Mouse (Mus musculus) adrenal gland, adult 18-20 months (tissue): ENCODE data around the gene Mrps10. TPM values are rescaled to one million over a fixed set of nuclear protein-coding genes. Genes with fewer than 3 reads are reported as not detected.
A peak's percentile ranks its signal among the peaks of the same experiment; 100 is the strongest.
"Not testable (repeated sequence)": the region's sequence is repeated elsewhere in the genome, so short reads cannot be mapped to it uniquely, and the experiment has no call there.

Experiments used
- DNase-seq, 2 experiments: peaks; one replicate each; pipeline ENCODE4 v3.0.0; 2021 to 2022; ENCODE audit warnings: low spot score in 2 of 2
- total RNA-seq, 2 experiments: library from RNA; stranded (reverse); gene quantifications; 1 replicate in 1 of 2; 2 replicates in 1 of 2; pipeline ENCODE4 v1.2.3; 2021

Mrps10 gene
- total RNA-seq, 2 experiments from 2014 or later = 37.1 to 56.2 TPM

DNA sequence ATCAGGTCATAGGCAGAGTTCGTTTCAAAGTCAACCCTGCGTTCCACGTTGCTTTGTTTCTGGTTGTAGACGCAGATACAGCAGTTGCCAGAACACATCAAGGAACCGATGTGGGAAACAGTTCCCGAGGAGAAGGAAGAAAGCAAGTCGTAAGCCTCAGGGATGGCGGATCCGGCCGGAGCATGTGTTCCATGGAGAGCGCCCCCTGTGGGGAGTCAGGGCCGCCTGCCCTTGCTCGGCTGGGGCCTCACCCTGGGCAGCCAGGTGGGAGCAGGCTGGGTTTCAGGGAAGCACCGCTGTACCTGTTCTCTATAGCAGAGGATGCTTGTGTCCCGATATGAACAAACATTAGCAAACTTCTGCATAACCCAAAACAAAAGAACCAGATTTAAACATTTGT, 9.4 kb downstream of the Mrps10 start:
- no peak for DNase-seq

DNA sequence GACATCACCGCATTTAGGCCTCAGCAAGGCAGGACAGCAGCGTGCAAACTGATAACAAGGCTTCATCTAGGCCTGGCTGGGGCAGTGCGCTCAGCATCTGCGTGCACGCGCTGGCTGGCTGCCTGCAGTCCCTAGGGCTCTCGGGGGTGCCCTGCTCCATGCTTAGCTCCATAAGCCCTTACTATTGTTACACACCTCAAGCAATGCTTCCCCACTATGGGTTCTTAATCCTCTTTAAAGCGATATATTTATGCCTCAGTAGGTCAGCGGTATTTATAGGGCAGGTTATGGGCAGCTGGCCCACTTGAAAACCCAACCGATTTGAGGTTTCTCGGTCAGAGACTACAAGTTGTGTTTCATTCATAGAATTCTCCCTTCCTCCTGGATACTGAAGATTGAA, 13.2 kb downstream of the Mrps10 start:
- DNase-seq = no peak

DNA sequence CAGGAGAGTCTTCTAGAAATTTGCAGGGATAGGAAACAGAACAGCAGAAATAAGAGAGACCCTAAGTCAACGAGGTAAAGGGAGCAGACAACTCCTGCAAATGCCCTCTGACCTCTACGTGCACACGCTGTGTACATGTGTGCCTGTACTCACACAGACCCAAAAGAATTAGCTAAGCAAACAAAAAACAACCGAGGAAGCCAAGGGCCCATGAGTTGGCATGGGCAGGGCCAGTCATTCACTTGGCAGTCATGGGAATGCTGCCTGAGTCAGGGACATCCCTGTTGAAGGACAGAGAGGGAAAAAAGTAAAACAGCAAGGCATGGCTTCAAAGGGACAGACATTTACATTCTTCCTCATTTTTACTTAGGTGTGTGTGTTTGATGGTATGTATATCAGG, 14.6 kb downstream of the Mrps10 start:
- DNase-seq = no peak

DNA sequence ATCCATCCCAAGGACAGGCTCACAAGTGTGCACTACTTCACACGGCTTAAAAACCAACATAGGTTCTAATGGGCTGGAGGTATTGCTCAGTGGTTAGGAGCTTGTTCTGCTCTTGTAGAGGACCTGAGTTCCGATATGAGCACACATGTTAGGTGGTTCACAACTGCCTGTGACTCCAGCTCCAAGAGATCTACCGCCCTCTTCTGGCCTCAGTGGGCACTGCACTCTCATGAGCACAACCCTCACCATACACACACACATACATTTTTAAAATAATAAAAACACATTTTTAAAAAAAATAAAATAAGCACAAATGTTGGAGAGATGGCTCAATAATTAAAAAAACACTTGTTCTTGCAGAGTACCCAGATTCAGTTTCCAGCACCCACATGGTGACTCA, 15.4 kb downstream of the Mrps10 start:
- no peak for DNase-seq

DNA sequence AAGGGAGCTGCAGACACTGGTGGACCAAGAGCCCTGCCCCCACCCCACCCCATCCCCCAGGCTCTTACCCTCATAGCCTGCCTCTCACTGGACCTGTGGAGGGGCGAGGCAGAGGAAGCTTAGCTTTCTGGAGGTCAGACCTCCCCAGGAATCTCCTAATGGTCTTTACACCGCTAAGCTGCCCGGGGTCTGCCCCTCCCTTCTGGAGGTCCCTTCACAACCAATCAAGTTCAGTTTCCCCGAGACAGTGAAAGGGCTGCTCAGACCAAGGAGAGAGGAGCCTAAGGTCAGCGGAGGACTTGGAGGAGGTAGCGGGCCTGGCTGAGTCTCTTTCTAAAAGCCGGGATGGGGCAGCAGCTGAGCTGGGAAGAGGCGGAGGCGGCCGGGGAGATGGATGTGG, 16.5 kb downstream of the Mrps10 start, which contains the start of gene Guca1b:
Gene Guca1b, plus strand, starts transcription at position 249 of the 400 bp plus-strand sequence.
- DNase-seq = no peak

DNA sequence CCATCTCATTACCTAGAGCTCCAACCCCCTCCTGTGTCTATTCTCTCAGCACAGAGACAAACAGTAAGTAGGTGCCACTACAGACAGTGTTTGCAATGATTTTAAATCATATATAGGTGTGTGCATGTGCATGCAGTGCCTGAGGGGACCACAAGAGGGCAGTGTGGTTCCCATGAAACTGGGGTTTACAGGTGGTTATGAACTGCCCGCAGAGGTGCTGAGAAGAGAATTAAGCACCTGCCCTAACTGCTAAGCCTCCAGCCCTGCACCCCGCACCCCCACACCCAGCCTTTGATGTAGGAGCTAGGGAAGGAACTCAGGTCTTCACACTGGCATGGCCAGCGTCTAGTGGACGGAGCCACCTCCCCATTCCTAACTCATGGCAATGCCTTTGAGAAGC, 18.0 kb downstream of the Mrps10 start:
- DNase-seq = peak in 1 of 2 experiments; percentile 49

DNA sequence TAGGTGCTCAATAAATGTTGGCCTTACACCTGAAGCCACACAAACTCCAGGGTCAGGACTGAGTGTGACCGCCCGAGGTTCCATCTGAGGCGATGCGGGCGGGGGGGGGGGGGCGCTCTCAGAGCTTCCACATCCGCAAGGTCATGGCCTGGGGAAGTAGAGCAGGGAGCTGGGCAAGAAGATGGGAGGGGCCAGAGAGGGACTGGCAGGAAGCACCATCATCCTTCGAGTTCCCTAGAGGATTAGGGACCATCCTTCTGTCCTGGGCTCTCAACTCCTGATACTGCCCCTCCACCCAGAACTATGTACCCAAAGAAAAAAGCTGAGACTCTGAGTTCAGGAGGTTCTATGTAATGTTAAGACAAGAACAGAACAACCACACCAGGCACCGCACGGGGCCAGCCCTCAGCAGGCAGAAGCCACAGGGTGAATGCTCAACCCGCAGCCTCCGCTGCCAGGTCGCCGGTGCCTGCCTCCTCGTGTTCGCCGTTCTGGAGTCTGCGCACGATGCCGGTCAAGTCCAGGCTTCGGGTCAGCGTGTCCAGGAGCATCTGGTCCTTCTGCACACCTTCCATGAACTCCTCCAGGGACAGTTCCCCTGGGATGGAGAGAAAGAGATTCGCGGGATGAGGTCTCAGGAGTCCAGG, 25.7 kb downstream of the Mrps10 start:
- DNase-seq = peak in 1 of 2 experiments; percentile 35

DNA sequence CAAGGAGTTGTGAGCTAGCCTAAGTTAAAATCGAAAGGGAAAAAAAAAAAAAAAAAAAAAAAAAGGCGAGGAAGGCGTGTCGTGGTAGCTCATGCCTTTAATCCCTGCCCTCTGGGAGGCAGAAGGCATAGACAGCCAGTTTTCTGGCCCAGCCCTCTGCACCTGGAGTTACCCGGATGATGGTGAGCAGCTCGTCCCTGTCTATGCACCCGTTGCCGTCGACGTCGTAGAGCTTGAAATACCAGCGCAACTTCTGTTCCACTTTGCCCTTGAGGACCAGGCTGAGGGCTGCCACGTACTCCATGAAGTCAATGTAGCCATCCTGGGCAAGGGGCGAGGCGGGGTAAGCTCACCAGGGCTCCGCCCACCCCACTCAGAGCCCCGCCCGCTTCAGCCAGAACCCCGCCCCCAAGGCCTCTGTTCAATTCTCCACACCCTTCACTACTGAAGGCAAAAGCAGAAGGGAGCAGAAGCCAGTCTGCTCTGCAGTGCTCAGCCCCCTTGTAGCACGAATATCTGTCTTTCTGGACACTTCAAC, 26.8 kb downstream of the Mrps10 start:
- DNase-seq = peak; percentile 45 to 52

DNA sequence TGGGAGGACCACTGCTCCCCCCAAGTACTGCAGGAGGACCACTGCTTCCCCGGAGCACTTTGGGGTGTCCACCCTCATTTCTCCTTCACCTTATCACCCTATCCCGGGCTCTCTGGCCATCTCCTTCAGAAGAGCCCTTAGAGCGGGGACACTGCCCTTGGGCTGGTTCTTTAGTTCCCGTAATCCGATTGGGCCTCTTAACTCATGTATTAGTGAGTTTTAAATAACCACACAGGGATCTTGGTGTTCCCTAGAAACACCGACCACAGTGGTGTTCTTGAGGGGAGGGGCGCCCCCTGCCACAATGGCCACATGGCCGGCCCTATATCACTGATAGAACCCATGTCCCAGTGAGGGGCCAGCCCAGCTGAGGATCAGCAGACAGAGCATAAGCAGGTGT, 30.4 kb downstream of the Mrps10 start:
- no peak for DNase-seq

DNA sequence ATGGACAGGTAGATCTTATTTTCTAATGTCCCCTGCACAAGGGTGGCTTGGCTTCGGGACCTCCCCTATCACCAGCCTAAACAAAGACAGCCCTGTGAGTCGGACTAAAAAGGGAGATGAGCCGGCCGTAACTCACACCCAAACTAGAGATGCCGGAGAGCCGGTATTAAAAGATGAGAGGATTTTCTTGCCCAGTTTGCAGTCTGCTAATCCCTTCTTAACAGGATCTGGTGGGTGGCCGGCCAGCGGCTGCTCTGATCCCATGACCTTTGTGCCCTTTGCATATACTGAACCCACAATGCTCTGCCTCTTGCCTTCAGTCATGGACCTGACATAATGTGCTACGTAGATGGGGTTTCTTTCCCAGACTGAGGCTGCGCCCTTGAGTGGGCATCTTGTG, 31.8 kb downstream of the Mrps10 start, which contains the start of gene Guca1a:
Gene Guca1a, minus strand, starts transcription at position 134 of the 400 bp plus-strand sequence.
- DNase-seq = no peak

DNA sequence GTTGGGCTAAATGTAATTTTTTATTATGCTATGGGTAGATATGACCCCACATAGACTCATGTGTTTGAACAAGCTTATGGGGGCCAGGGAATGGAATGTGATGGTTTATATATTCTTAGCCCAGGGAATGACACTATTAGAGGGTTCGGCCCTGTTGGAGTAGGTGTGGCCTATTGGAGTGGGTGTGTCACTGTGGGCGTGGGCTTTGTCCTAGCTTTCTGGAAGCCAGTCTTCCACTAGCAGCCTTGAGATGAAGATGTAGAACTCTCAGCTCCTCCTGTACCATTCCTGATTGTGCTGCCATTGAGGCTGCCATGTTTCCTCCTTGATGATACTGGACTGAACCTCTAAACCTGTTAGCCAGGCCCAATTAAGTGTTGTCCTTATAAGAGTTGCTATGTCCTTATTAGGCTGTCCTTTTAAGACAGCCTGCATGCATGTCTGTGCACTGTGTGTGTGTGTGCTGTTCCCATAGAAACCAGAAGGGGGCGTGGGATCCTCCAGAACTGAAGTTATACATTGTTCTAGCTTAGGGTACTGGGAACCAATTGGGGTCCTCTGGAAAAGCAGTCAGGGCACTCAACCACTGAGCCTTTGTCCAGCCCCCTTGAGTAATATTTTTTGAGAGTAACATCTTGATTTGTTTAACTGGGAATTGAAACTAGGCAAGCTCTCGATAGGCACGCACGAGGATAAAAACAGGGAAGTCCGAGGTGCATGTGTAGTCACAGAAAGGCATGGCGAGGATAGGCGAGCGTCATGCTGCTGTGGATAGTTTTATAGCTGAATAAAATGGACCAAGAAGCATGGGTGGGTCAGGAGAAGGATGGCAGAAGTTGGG, 39.2 kb downstream of the Mrps10 start:
- no peak for DNase-seq

DNA sequence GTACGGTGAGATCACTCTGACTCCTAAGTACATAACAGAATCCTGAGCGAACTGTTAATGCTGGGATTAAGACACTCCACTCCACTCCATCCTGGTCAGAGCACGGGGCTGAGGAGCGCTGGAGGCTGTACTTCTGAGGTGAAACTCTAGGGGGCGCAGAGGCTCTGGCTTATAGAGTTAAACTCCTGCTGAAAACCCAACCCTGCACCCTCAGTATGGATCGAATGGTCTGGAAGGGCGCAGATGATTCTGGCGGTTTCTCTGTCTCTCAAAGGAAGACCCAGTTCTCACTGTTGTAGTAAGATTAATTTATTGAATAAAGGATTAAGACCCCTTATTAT, 39.8 kb downstream of the Mrps10 start:
- peak; percentile 66 for DNase-seq

DNA sequence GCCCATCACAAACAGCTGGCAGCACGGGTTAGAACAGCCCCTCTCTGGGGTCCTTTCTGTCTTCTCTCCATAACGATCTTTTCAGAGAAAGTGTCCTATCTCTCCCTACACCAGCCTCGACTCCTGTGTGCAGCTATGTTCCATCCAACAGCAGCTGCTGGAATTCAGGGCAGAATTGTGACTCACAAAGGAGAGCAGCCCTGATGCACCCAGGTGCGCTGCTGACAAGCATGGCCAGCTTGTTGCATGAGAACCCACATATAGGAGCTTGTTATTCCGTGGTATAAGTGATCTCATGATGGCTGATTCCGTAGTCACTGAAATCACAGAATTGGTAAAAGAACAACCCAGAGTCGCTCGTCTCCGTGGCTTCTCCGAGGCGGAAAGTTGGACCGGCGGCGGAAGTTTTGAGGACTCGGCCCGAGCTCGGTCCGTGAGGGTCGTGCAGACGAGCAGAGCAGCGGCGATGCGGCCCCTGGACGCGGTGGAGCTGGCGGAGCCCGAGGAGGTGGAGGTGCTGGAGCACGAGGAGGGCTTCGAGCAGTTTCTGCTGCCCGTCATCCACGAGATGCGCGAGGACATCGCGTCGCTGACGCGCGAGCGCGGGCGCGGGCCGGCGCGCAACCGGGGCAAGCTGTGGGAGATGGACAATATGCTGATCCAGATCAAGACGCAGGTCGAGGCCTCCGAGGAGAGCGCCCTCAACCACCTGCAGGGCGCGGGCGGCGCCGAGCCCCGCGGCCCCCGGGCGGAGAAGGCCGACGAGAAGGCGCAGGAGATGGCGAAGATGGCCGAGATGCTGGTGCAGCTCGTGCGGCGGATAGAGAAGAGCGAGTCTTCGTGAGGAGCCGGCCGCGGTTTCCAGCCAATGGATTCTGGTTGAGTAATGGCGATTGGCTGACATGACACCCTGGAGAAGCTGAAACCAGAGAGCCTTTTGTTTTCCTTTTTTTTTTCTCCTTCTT, 41.5 kb downstream of the Mrps10 start:
- DNase-seq = not testable (repeated sequence)

DNA sequence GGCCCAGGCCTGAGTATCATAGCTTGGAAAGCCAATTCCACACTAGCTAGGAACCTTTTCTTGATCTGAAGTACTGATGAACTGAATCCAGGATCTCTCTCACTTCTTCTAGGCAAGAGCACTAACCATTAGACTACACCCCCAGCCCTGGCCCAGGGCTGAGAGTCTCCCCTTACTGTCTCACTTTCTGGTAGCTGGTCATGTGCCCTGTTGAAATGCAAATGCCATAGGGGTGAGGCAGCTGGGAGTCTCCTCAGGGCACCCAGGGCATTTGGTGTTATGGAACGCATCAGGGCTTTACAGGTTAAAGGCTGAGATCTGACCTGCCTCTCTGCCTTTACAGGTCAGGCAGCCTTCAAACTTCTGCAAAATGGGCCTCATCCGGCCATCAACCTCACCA, 51.5 kb downstream of the Mrps10 start:
- DNase-seq = no peak

DNA sequence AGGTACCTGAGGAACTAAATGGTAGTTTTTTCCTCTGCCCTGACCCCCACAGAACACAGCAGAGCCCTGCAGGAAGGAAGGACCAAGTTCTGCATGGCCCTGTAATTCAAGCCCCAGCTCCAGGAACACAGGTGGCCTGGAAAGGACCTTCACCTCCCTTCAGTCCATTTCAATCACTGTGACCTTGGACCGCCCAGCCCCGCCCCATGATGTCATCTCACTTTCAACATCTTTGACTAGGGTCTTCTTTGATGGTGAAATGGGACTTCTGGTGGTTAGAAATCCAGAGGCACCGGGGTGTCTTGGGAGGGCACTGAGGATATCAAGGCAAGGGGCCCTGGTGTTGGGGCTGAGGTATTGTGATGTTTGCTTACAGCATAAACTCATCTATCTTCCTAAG, 52.9 kb downstream of the Mrps10 start:
- no peak for DNase-seq

DNA sequence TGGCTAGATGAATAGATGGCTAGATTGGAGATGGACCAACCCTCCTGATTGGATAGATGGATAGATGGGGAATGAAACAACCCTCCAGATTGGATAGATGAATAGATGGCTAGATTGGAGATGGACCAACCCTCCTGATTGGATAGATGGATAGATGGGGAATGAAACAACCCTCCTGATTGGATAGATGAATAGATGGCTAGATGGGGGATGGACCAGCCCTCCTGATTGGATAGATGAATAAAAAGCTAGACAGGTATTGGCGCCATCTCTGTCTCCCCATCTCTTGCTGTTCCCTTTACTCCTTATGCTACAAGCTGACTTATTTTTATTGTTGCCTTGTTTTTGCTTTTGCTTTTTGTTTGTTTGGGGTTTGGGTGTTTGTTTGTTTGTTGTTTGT, 53.9 kb downstream of the Mrps10 start:
- DNase-seq = not testable (repeated sequence)

DNA sequence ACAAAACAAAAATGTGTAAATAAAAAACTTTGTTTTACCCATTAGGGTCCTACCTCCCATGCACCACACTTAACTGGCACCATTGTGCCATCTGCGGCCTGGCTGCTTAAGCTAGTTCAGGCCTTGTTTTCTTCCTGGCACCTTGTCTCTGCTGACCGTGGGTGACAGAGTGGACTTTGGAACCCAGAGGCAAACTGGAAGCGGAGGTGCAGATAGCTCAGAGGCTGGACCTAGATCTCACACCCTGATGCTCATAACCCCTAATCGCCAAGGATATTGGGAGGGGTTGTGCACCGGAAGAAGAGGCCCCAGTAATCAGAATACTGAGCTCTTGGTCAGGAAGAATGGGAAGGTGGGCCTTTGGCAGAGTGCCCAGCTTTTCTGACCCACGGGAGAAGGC, 55.5 kb downstream of the Mrps10 start:
- DNase-seq = no peak

DNA sequence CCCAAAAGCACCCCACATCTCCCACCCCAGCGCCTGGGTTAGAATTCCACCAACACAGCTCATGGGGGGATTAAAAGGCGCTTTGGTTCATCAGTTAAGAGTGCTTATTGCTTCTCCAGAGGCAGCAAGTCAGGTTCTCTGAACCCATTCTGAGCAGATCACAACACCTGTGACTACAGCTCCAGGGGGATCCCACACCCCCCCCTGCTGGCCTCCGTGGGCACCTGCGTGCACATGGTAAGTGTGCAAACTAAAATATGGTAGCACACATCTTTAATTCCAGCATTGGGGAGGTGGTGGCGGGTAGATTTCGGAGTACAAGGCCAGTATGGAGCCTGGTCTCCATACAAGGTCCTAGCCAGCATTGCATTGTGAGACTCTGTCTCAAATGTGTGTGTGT, 58.6 kb downstream of the Mrps10 start:
- no peak for DNase-seq

DNA sequence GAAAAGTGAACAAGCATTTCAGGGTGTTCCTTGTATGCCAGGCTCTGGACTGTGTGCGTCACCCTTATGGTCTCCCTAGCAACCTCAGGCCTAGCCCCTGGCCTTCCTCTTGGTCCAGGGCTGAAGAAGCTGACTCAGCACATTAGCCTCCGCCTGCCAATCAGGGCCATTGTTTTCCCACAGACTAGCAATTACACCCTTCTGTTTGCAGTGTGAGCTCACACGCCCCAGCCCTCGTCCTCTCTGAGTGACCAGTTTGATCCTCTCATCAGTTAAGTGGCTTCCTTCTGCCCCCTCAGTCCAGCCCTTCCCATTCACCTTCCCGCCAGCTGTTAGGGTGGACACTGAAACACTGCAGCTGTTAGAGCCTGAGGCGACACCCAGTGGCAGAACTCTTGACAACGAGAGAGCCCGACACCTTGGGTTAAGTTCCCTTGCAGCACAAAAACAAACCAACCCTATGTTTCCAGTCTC, 60.2 kb downstream of the Mrps10 start:
- peak in 1 of 2 experiments; percentile 26 for DNase-seq

DNA sequence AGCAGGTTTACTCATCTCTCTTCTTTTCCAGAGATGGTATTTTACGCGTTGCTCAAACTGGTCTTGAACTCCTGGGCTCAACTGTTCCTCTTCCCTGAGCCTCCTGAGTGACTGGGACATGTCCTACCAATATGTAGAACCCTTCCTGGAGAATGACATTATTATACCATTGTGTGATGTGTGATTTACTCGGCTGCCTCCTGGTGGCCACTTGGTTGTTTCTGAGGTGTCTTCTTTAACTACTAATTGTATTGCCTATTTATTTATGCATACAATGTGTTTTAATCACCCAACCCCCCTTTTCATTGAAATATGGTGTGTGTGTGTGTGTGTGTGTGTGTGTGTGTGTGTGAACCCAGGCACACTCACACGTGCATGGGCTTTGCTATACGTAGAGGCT, 62.1 kb downstream of the Mrps10 start:
- DNase-seq = no peak
